Mouse (Mus musculus) lung, embryonic 14.5 days (tissue): ENCODE data around the gene Arap2. TPM values are rescaled to one million over a fixed set of nuclear protein-coding genes. Genes with fewer than 3 reads are reported as not detected.

ENCODE experiments used
- ATAC-seq: fragments of 200-750 bp; cut with Nextera tagmentation; 2 replicates; pipeline ENCODE4 v1.8.0; 2017; ENCODE audit warnings: mild to moderate bottlenecking, moderate TSS enrichment, moderate library complexity; ENCODE audit not compliant: insufficient read depth
- DNase-seq: peaks from one replicate; pipeline ENCODE4 v3.0.0-alpha.2; 2015
- H3K27ac ChIP-seq: fragments of 300-500 bp; sonication (generic); 2 replicates; pipeline ENCODE4 v1.5.1; 2014; ENCODE audit warnings: low read depth, mild to moderate bottlenecking, moderate library complexity
- H3K27me3 ChIP-seq: fragments of 300-500 bp; sonication (generic); 2 replicates; pipeline ENCODE4 v1.6.1; 2014; ENCODE audit warnings: low read length, control low read depth; ENCODE audit not compliant: insufficient read depth
- H3K36me3 ChIP-seq: fragments of 300-500 bp; sonication (generic); 2 replicates; pipeline ENCODE4 v1.6.1; 2014; ENCODE audit warnings: control low read depth; ENCODE audit not compliant: insufficient read depth
- H3K4me1 ChIP-seq: fragments of 300-500 bp; sonication (generic); 2 replicates; pipeline ENCODE4 v1.6.1; 2014; ENCODE audit warnings: antibody characterized with exemption, control low read depth; ENCODE audit not compliant: insufficient read depth
- H3K4me2 ChIP-seq: fragments of 300-500 bp; sonication (generic); 2 replicates; pipeline ENCODE4 v1.6.1; 2014; ENCODE audit warnings: mild to moderate bottlenecking
- H3K4me3 ChIP-seq: fragments of 300-500 bp; sonication (generic); 2 replicates; pipeline ENCODE4 v1.5.1; 2014; ENCODE audit warnings: low read depth, low read length
- H3K9ac ChIP-seq: fragments of 300-500 bp; sonication (generic); 2 replicates; pipeline ENCODE4 v1.6.1; 2014
- H3K9me3 ChIP-seq: fragments of 300-500 bp; sonication (generic); 2 replicates; pipeline ENCODE4 v1.6.1; 2016; ENCODE audit warnings: low read depth, low read length, control low read depth
- CTCF ChIP-seq: IDR thresholded peaks from 2 replicates; pipeline ENCODE4 v1.5.1; 2016; ENCODE audit warnings: antibody characterized with exemption, low read depth
- WGBS: fragments of 180-500 bp; shearing (Covaris S2); extraction: QIAGEN DNeasy Blood & Tissue Kit; methylation state at CpG from one replicate; pipeline ENCODE4 v1.1.7; 2014; 5-methylcytosine and 5-hydroxymethylcytosine counted together
- polyA plus RNA-seq: library from polyadenylated mRNA; unstranded; fragments of >200 nt; fragmentation: Nextera tagmentation; extraction: Ambion mirVana; gene quantifications from 2 replicates; pipeline ENCODE4 v1.2.1, GENCODE M21; 2014

Arap2 gene
- polyA plus RNA-seq, 1 experiment from 2014 or later = 7.0 TPM

- Histone ChIP-seq H3K4me1 (no peaks in the 10 kb centered on the region), H3K4me3 (no peak overlapping the region), H3K27ac (no peak overlapping the region), H3K36me3 (no peaks in the 10 kb centered on the region), H3K27me3 (no peaks in the 10 kb centered on the region), H3K9ac (no peak overlapping the region), H3K9me3 (no peaks in the 10 kb centered on the region), H3K4me2 (no peak overlapping the region)
- ATAC-seq = no peak
- no peak for DNase-seq
- no peak for TF ChIP-seq CTCF
Measured at GRCm38 (mm10) chr5:62665329-62665728, 100.6 kb downstream of the Arap2 start.

- H3K4me1 ChIP-seq = no peaks in the 10 kb centered on the region
- DNase-seq = no peak
- H3K36me3 ChIP-seq = no peaks in the 10 kb centered on the region
- 77% methylated on average over 4 of the region's 4 CpGs for WGBS
- H3K9me3 ChIP-seq = no peaks in the 10 kb centered on the region
- H3K4me3 ChIP-seq = no peak overlapping the region
- no peak overlapping the region for H3K9ac ChIP-seq
- no peak for TF ChIP-seq CTCF
- H3K27ac ChIP-seq = no peak overlapping the region
- no peak overlapping the region for H3K4me2 ChIP-seq
- no peak for ATAC-seq
- H3K27me3 ChIP-seq = no peaks in the 10 kb centered on the region
Measured at GRCm38 (mm10) chr5:62664847-62665246, 101.1 kb downstream of the Arap2 start.

- Histone ChIP-seq H3K4me3 (no peak overlapping the region), H3K9ac (no peak overlapping the region), H3K4me2 (no peak overlapping the region), H3K36me3 (no peaks in the 10 kb centered on the region), H3K9me3 (no peaks in the 10 kb centered on the region), H3K4me1 (no peaks in the 10 kb centered on the region), H3K27ac (no peak overlapping the region), H3K27me3 (no peaks in the 10 kb centered on the region)
- no peak for DNase-seq
- ATAC-seq = no peak
- 76% methylated on average over 1 of the region's 1 CpGs for WGBS
- no peak for TF ChIP-seq CTCF
Measured at GRCm38 (mm10) chr5:62663206-62663605, 102.8 kb downstream of the Arap2 start.

- TF ChIP-seq CTCF = no peak
- no peaks in the 10 kb centered on the region for H3K4me1 ChIP-seq
- H3K4me2 ChIP-seq = no peak overlapping the region
- no peaks in the 10 kb centered on the region for H3K27me3 ChIP-seq
- DNase-seq (no peak), ATAC-seq (no peak)
- no peak overlapping the region for H3K4me3 ChIP-seq
- H3K36me3 ChIP-seq = no peaks in the 10 kb centered on the region
- no peak overlapping the region for H3K27ac ChIP-seq
- WGBS = 53% methylated on average over 5 of the region's 5 CpGs
- no peak overlapping the region for H3K9ac ChIP-seq
- no peaks in the 10 kb centered on the region for H3K9me3 ChIP-seq
Measured at GRCm38 (mm10) chr5:62653924-62654323, 112.0 kb downstream of the Arap2 start.

- H3K4me3 ChIP-seq = no peak overlapping the region
- no peak overlapping the region for H3K27ac ChIP-seq
- 90% methylated on average over 4 of the region's 4 CpGs for WGBS
- no peaks in the 10 kb centered on the region for H3K36me3 ChIP-seq
- DNase-seq (no peak), ATAC-seq (no peak)
- H3K9ac ChIP-seq = no peak overlapping the region
- TF ChIP-seq CTCF = no peak
- H3K9me3 ChIP-seq = no peaks in the 10 kb centered on the region
- H3K27me3 ChIP-seq = no peaks in the 10 kb centered on the region
- H3K4me1 ChIP-seq = no peaks in the 10 kb centered on the region
- H3K4me2 ChIP-seq = no peak overlapping the region
Measured at GRCm38 (mm10) chr5:62642330-62642729, 123.6 kb downstream of the Arap2 start.

GRCm38 (mm10) chr5:62640501-62640900, 125.5 kb downstream of the Arap2 start:
- Histone ChIP-seq H3K9me3 (no peaks in the 10 kb centered on the region), H3K4me1 (no peaks in the 10 kb centered on the region), H3K4me2 (no peak overlapping the region), H3K36me3 (no peaks in the 10 kb centered on the region), H3K27me3 (no peaks in the 10 kb centered on the region), H3K9ac (no peak overlapping the region), H3K4me3 (no peak overlapping the region), H3K27ac (no peak overlapping the region)
- no peak for ATAC-seq
- WGBS = 66% methylated on average over 8 of the region's 8 CpGs
- no peak for DNase-seq
- TF ChIP-seq CTCF = no peak

GRCm38 (mm10) chr5:62636341-62636740, 129.6 kb downstream of the Arap2 start:
- Histone ChIP-seq H3K4me3 (no peak overlapping the region), H3K27ac (no peak overlapping the region), H3K4me1 (no peaks in the 10 kb centered on the region), H3K9me3 (no peaks in the 10 kb centered on the region), H3K27me3 (no peaks in the 10 kb centered on the region), H3K36me3 (no peaks in the 10 kb centered on the region), H3K4me2 (no peak overlapping the region), H3K9ac (no peak overlapping the region)
- TF ChIP-seq CTCF = no peak
- ATAC-seq = no peak
- no peak for DNase-seq
- WGBS = 88% methylated on average over 3 of the region's 3 CpGs

- no peak overlapping the region for H3K4me2 ChIP-seq
- no peak overlapping the region for H3K9ac ChIP-seq
- ATAC-seq = no peak
- H3K27ac ChIP-seq = no peak overlapping the region
- no peaks in the 10 kb centered on the region for H3K4me1 ChIP-seq
- no peaks in the 10 kb centered on the region for H3K9me3 ChIP-seq
- no peaks in the 10 kb centered on the region for H3K36me3 ChIP-seq
- no peaks in the 10 kb centered on the region for H3K27me3 ChIP-seq
- TF ChIP-seq CTCF = no peak
- peak; percentile 28 for DNase-seq
- 86% methylated on average over 5 of the region's 5 CpGs for WGBS
- no peak overlapping the region for H3K4me3 ChIP-seq
Measured at GRCm38 (mm10) chr5:62628901-62629300, 137.1 kb downstream of the Arap2 start.
